Mouse (Mus musculus) liver, embryonic 14.5 days (tissue): Measurements from ENCODE around the gene Fam118b. TPM values are rescaled to one million over a fixed set of nuclear protein-coding genes. Genes with fewer than 3 reads are reported as not detected.
A peak's percentile ranks its signal among the peaks of the same experiment; 100 is the strongest.

ENCODE experiments used
- ATAC-seq: fragments of 200-750 bp; cut with Nextera tagmentation; 2 replicates; pipeline ENCODE4 v1.8.0; 2017; ENCODE audit warnings: moderate number of reproducible peaks, mild to moderate bottlenecking, moderate library complexity; ENCODE audit not compliant: insufficient read depth
- DNase-seq, 3 experiments: peaks; one replicate each; pipeline ENCODE4 v3.0.0-alpha.2; 2012 to 2013; ENCODE audit warnings: low read depth in 3 of 3, low spot score in 3 of 3
- H3K27ac ChIP-seq: fragments of 300-500 bp; sonication (generic); 2 replicates; pipeline ENCODE4 v1.5.1; 2014; ENCODE audit warnings: moderate library complexity, mild to moderate bottlenecking, control low read depth, inconsistent platforms
- H3K27me3 ChIP-seq: fragments of 300-500 bp; sonication (generic); 2 replicates; pipeline ENCODE4 v1.6.1; 2014; ENCODE audit warnings: mild to moderate bottlenecking, low read length, moderate library complexity; ENCODE audit not compliant: control insufficient read depth, insufficient read depth
- H3K36me3 ChIP-seq: fragments of 300-500 bp; sonication (generic); replicated peaks from 2 replicates; pipeline ENCODE4 v1.6.1; 2014; ENCODE audit warnings: low read depth; ENCODE audit not compliant: control insufficient read depth, insufficient read depth
- H3K4me1 ChIP-seq, 2 experiments: fragments of 200-500 bp in 1 of 2; fragments of 300-500 bp in 1 of 2; sonication (generic) in 1 of 2; replicated peaks; 2 replicates each; pipeline ENCODE4 v1.6.1; 2012 to 2014; ENCODE audit warnings: antibody characterized with exemption in 1 of 2, inconsistent platforms in 1 of 2, low read length in 1 of 2; ENCODE audit not compliant: control insufficient read depth in 2 of 2, insufficient read depth in 2 of 2
- H3K4me2 ChIP-seq: fragments of 300-500 bp; sonication (generic); 2 replicates; pipeline ENCODE4 v1.6.1; 2014; ENCODE audit warnings: low read depth, mild to moderate bottlenecking, control low read depth, moderate library complexity
- H3K4me3 ChIP-seq, 2 experiments: fragments of 200-500 bp in 1 of 2; fragments of 300-500 bp in 1 of 2; sonication (generic) in 1 of 2; 2 replicates each; pipeline ENCODE4 v1.5.1; 2012 to 2014; ENCODE audit warnings: low read depth in 2 of 2, low read length in 2 of 2, mild to moderate bottlenecking in 2 of 2, control low read depth in 1 of 2, inconsistent platforms in 1 of 2, moderate library complexity in 1 of 2; ENCODE audit not compliant: insufficient read depth in 1 of 2
- H3K9ac ChIP-seq: fragments of 300-500 bp; sonication (generic); replicated peaks from 2 replicates; pipeline ENCODE4 v1.6.1; 2014; ENCODE audit warnings: mild to moderate bottlenecking, control low read depth, moderate library complexity
- H3K9me3 ChIP-seq: fragments of 300-500 bp; sonication (generic); 2 replicates; pipeline ENCODE4 v1.6.1; 2016; ENCODE audit warnings: low read length, mixed read lengths; ENCODE audit not compliant: control insufficient read depth
- CTCF ChIP-seq: IDR thresholded peaks from 2 replicates; pipeline ENCODE4 v1.5.1; 2016; ENCODE audit warnings: antibody characterized with exemption, low read depth, control low read depth
- EP300 ChIP-seq: IDR thresholded peaks from 2 replicates; pipeline ENCODE4 v1.6.1; 2016; ENCODE audit warnings: antibody characterized with exemption, low read depth
- WGBS: fragments of 180-500 bp; shearing (Covaris S2); extraction: QIAGEN DNeasy Blood & Tissue Kit; methylation state at CpG from one replicate; pipeline ENCODE4 v1.1.7; 2014; ENCODE audit not compliant: insufficient replicate concordance; 5-methylcytosine and 5-hydroxymethylcytosine counted together
- polyA plus RNA-seq, 2 experiments: library from polyadenylated mRNA; depleted of rRNA in 1 of 2; stranded (reverse) in 1 of 2; unstranded in 1 of 2; fragments of >200 nt; fragmentation: Nextera tagmentation in 1 of 2; extraction: Ambion mirVana in 1 of 2; gene quantifications; 2 replicates each; pipeline versions ENCODE4 v1.2.1 to v1.2.3; 2012 to 2014

Fam118b gene
- polyA plus RNA-seq, 2 experiments, result 7.4 to 13.8 TPM

- ATAC-seq (no peak), DNase-seq (no peak)
- no peaks in the 10 kb centered on the region for H3K27me3 ChIP-seq
- H3K4me3 ChIP-seq, result no peak overlapping the region
- H3K9me3 ChIP-seq, result no peaks in the 10 kb centered on the region
- H3K4me1 ChIP-seq, result no peaks in the 10 kb centered on the region
- H3K27ac ChIP-seq, result no peak overlapping the region
- H3K4me2 ChIP-seq, result no peak overlapping the region
- no peaks in the 10 kb centered on the region for H3K36me3 ChIP-seq
- no peak for TF ChIP-seq CTCF
- no peak for TF ChIP-seq EP300
- no peak overlapping the region for H3K9ac ChIP-seq
- WGBS, result 70% methylated on average over 3 of the region's 3 CpGs
Observed at GRCm38 (mm10) chr9:35228671-35229070, 38.9 kb downstream of the Fam118b start.

- DNase-seq (no peak), ATAC-seq (no peak)
- H3K4me3 ChIP-seq, result no peak overlapping the region
- H3K4me2 ChIP-seq, result no peak overlapping the region
- no peaks in the 10 kb centered on the region for H3K36me3 ChIP-seq
- no peak overlapping the region for H3K27ac ChIP-seq
- no peaks in the 10 kb centered on the region for H3K4me1 ChIP-seq
- TF ChIP-seq CTCF, result no peak
- no peak for TF ChIP-seq EP300
- no peaks in the 10 kb centered on the region for H3K9me3 ChIP-seq
- WGBS, result 90% methylated on average over 3 of the region's 3 CpGs
- H3K27me3 ChIP-seq, result no peaks in the 10 kb centered on the region
- H3K9ac ChIP-seq, result no peak overlapping the region
Observed at GRCm38 (mm10) chr9:35223466-35223865, 44.1 kb downstream of the Fam118b start.

GRCm38 (mm10) chr9:35217963-35218362, 49.6 kb downstream of the Fam118b start:
- no peak for DNase-seq
- TF ChIP-seq CTCF (no peak), EP300 (no peak)
- H3K4me1 ChIP-seq, result no peaks in the 10 kb centered on the region
- no peak overlapping the region for H3K27ac ChIP-seq
- no peak for ATAC-seq
- 66% methylated on average over 1 of the region's 1 CpGs for WGBS
- no peaks in the 10 kb centered on the region for H3K27me3 ChIP-seq
- no peak overlapping the region for H3K4me2 ChIP-seq
- no peak overlapping the region for H3K9ac ChIP-seq
- no peaks in the 10 kb centered on the region for H3K9me3 ChIP-seq
- H3K36me3 ChIP-seq, result peaks cover 37% of the 10 kb centered on the region
- no peak overlapping the region for H3K4me3 ChIP-seq

GRCm38 (mm10) chr9:35211573-35212511, 55.8 kb downstream of the Fam118b start:
- ATAC-seq, result no peak
- H3K4me2 ChIP-seq, result peak overlapping the region; percentile 94
- DNase-seq, result no peak
- no peaks in the 10 kb centered on the region for H3K9me3 ChIP-seq
- peaks cover 46% of the 10 kb centered on the region for H3K36me3 ChIP-seq
- peaks cover 10 to 14% of the 10 kb centered on the region in 2 experiments; a peak in 3 of 4 replicates for H3K4me1 ChIP-seq
- no peaks in the 10 kb centered on the region for H3K27me3 ChIP-seq
- 30% methylated on average over 26 of the region's 26 CpGs for WGBS
- TF ChIP-seq CTCF, result no peak
- H3K4me3 ChIP-seq, result peak overlapping the region; percentile 86 to 92
- peak overlapping the region; percentile 38 for H3K27ac ChIP-seq
- H3K9ac ChIP-seq, result peak overlapping the region; percentile 83

DNA sequence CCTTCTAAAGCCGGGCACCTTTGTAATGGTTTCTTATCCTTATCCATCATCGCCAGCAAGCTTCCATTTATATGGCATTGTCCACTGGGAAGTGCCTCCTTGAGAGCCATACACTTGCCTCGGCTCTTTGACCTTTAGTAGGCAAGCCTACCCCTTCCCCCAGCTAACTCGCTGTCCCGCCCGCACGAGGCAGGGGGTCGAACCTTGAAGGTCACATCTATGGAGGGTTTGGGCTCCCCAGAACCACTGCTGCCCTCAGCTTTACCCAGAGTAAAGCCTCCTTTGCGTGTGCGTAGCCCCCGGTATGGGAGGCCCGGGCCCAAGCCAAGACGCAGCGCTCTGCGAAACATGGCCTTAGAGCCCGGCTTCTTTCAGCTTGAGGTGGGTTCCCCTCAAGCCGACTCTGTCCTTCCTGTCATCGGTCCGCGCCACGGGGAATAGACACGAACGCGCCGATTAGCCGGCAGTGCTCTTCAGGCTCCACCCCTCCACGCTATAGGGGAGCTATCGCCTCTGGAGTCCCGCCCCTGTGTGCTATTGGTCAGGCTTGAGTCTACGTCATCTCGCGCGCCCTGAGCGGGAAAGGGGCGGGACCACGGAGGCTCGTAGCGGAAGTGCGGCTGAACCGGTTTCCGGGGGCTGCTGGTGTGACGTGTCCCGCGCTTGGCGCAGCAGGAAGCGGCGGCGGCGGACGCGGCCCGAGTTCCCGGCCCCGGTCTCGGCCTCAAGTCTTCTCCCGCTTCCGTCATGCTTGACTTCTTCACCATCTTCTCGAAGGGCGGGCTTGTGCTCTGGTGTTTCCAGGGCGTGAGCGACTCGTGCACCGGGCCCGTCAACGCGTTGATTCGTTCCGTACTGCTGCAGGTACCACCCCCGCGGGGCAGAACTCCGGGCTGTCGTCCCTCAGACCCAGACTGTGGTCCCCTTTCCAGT, 56.8 kb downstream of the Fam118b start, which contains the start of gene Foxred1:
Gene Foxred1 (minus strand): TSS at position 514 of the 933 bp plus-strand sequence.
- WGBS, result under 1% methylated on average over 72 of the region's 72 CpGs
- DNase-seq (peak; percentile 98 to 99 (median 98)), ATAC-seq (peak; percentile 99)

More for the DNA sequence above, 56.8 kb downstream of the Fam118b start, which contains the start of gene Foxred1:
- H3K36me3 ChIP-seq, result peaks cover 46% of the 10 kb centered on the region
- H3K27ac ChIP-seq, result peak within 1 kb of the TSS; percentile 64
- no peaks in the 10 kb centered on the region for H3K27me3 ChIP-seq
- TF ChIP-seq CTCF (no peak), EP300 (no peak)
- no peaks in the 10 kb centered on the region for H3K9me3 ChIP-seq
- peak within 1 kb of the TSS; percentile 97 for H3K4me2 ChIP-seq
- peaks cover 10 to 14% of the 10 kb centered on the region in 2 experiments; a peak in 3 of 4 replicates for H3K4me1 ChIP-seq
- H3K4me3 ChIP-seq, result peak within 1 kb of the TSS; percentile 86 to 92
- peak within 1 kb of the TSS; percentile 89 for H3K9ac ChIP-seq
